Mouse (Mus musculus) kidney, postnatal 4 days (tissue): ENCODE results near the gene Mrpl41.
"Not testable (repeated sequence)": the region's sequence is repeated elsewhere in the genome, so short reads cannot be mapped to it uniquely, and the experiment has no call there.

Source experiments
- DNase-seq, 2 experiments: peaks; one replicate each; pipeline ENCODE4 v3.0.0; 2021; ENCODE audit warnings: mixed read lengths in 2 of 2

The Mrpl41 gene

DNA sequence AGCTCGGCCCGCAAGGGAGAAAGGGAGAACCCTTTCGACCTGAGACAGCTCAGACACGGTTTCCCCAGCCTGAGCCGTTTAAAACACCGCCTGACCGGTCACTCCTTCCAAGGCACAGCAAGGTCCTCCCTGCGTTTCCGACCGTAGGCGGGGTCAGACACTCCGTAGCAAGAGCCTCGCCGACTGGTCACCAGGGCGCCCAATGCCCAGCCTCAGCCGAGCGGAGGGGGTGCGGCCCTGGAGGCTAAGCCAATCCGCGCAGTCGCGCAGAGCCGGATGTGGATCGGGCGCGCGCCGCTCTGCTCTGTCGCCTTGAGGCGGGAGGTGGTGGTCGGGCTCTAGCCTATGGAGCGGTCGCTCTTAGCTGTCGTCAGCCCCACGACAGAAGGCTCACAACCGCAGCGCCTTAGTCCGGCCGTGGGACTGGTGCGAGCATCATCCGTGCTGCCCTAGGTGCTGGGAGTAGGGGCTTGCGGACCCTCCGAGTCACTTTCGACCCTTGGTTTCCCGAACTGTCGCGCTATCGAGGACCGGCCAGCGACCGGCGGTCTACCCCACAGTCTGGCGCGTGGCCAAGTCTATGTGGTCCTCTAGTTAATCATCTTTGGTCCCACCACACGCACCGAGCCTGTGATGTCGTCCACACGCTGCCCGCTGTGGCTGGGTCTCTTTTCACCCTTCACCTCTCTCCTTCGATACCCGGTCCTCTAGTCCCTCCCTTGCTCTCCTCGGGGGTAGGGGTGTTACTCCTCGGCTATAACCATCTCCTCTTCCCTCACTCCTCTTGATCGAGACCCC is at the start of gene Mrpl41:
Mrpl41 (minus strand) TSS at position 193 of the 798 bp plus-strand sequence.
- DNase-seq, result peak; percentile 97 to 99

DNA sequence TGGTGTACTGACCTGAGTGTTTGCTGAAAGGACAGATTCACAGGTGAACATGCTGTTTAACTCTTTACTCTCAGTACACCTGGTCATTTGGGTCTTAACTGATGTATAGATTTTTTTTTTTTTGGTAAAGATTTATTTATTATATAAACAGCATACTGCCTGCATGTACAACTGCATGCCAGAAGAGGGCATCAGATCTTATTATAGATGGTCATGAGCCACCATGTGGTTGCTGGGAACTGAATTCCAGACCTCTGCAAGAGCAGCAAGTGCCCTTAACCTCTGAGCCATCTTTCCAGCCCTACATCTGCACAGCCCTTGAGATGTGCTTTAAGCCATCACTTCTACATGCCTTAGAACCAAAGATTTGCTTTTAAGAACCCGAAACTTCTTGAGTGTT is 47.8 kb upstream of the Mrpl41 start:
- DNase-seq, result no peak

DNA sequence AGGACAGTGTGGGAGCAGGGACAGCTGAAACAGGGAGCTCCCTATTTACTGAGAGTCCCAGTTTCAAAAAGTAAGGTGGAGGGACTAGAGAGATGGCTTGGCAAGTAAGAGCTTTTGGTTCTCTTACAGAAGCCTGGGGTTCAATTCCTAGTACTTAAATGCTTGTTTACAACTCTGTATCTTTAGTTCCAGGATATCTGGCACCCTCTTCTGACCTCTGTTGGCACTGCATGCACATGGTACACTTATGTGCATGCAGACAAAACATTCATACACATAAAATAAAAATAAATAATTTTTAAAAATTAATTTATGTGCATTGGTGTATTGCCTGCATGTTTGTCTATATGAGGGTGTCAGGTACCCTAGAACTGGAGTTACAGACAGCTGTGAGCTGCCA is 33.4 kb upstream of the Mrpl41 start:
- peak in 1 of 2 experiments; percentile 15 for DNase-seq

DNA sequence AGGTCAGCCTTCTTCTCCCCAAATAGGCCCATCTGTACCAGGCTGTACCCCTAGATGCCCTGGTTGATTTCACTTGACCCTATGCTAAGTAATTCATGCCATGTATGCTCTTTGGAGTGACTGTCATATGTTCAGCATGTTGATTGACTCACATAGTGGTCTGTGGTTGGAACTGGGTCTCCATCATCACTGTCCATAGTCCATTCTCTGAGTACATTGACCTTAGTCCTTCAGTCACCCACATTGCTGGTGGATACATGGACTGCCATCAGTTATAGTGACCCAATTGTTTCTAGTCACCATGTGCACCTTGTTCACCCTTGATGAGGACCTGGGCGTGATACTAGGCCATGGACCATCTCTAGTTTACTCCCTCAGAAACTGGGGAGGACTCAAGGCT is 31.9 kb upstream of the Mrpl41 start:
- DNase-seq, result no peak

DNA sequence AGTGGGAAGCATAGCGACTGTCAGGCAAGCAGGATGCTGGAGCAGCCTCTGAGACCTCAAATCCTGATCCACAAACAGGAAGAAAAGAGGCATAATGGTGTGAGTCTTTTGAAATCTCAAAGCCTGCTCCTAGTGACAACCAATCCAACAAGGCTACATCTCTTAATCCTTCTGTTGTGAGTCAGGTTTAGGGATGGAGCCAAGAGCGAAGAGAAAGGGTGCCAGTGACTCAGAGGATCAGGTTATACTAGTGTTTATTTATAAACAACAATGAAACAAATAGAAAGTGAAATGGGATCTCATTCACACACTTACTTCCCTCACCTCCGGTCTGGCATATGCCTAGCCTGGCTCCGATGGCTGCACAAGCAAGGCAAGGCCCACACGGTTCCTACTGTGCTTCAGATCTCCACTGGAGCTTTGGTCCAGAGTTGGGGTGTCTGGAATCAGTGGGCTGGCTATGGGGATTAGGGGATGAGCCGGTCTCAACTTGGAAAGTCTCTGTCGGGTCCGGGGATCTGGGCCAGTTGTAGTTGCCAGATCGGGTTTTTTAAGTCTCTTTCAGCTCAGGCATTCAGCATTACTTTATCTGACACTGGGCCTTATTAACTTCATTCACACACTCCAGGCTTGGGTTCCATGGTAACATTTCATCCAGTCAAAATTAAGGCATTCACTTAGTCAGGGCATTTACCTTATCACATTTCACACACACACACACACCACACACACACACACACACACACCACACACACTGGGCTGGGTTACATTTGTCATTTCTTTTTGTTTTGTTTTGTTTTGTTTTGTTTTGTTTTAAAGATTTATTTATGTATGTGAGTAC is 29.3 kb upstream of the Mrpl41 start:
- no peak for DNase-seq

DNA sequence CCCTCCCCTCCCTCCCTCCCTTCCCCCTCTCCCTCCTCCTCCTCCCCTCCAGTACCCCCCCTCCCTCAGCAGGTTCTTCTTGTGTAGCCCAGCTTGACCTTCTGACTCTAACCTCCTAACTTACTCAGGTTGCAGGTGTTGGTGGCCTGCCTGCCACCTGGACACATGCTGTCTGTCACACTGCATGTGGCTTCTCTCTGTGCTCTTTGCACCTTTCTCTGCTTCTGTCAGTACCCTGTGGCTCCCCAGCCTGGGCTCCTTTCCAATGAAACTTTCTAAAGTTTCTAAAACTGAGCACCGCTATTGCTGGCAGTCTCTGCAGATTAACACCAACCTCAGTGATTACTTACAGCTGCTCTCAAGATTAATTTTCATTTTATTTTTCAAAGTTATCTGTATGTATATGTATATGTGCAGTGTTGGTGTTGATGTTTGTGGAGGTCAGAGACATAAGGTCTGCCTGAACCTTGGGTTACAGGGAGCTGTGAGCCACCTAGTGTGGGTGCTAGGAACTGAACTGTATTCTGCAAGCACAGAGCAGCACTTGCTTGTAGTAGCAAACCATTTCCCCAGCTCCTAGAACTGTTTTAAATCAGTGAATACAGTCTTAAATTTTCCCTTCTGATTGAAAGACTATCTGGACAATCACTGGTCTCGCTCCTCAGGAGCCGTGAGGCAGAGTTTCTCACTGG is 25.8 kb upstream of the Mrpl41 start:
- peak; percentile 59 to 66 for DNase-seq

DNA sequence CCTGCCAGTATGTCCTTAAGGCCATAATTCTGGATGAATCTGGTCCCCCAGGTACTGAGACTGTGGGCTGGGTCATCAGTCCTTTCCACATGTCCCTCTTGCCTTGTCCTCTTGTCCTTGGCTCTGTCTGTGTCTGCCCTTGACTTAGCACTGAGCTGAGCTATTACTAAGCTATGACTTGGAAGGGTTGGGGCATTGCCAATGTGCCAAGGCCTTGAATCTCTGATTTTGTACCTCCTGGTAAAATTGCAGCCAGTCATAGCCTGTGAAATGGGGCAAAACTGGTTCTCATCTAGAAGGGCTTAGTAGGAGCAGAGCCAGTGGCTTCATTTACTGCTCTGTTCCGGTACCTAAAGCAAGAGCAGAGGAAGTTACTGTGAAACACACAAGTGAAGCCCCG is 21.6 kb upstream of the Mrpl41 start:
- no peak for DNase-seq

DNA sequence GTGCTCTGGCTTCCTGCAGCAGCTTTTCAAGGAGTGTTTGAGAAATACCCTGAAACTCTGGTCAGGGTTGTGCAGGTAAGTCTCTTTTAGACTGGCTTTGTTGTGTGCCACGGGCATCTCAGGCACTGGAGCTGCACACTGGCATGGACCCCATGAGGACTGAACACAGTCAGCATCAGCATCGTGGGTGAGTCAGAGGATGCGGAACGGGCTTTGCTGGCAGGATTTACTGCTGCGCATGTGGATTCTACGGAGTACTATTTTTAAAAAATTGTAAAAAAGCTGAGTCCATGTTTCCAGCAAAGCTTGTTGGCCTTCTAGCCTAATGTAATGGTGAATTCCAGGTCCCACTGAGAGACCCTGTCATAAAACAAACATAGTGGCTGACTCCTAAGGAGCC is 20.4 kb upstream of the Mrpl41 start:
- DNase-seq, result no peak

DNA sequence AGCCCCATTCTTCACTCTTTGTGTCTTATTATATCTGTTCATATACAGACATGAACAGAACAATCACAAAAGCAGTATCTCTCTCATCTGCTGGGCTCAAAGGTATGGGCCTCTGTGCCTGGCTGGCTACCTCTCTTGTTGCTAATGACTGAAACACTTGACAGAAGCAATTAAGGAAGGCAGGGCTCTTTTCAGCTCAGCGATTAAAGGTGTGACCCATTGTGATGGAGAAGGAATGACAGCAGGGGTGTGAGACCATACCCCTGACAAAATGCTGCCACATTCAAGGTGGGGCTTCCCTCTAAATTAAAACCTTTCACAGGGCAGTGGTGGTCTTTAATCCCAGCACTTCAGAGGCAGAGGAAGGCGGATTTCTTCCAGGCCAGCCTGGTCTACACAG is 12.9 kb upstream of the Mrpl41 start:
- DNase-seq, result no peak

DNA sequence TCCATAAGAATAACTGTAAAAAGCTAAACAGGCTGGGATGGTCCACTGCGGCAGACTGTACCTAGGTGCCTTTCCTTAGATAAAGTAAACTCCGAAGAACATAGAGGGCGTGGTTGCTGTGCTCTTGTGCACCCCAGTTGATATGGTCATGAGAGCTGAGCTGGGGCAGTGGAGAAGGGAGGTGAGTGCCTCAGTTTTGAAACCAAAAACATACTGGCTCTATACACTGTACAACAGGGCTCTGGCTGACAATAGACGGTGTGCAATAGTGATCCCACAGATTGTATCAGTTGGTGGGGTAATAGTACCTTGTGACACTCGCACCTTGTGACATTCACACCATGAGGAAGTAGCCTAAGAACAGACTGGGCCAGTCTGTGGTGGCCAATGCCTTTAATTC is 2.1 kb upstream of the Mrpl41 start:
- no peak for DNase-seq

DNA sequence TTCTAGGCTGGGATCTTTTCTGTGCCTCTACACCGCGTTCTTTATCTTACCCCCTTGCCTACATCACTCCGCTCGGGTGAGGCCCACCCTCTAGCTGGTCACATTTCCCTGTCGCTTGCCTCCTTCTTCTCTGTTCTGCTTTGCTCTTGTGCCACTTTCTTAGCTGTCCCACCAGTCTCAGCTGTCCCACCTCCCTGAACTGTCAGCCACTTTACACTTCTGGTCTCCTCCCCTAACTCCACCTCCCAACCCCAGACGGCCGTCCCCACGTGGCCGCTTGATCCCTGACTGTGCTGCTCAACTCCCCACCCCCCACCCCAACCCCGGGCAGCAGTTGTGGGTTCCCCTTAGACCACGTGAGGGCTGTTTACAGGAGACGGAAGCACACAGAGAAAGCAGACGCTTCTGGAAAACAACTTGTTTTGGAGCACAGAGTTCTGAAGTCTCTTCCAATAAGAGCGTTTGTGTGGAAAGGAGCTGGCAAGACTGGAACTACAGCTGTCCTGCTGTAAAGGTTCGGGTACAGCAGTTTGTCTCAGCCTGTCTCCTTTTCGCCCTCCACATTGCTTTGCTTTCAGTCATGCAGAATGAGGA is 903 bp upstream of the Mrpl41 start, which contains the start of gene Pnpla7:
Pnpla7 (plus strand) TSS at position 330 of the 594 bp plus-strand sequence.
- peak; percentile 81 to 88 for DNase-seq

DNA sequence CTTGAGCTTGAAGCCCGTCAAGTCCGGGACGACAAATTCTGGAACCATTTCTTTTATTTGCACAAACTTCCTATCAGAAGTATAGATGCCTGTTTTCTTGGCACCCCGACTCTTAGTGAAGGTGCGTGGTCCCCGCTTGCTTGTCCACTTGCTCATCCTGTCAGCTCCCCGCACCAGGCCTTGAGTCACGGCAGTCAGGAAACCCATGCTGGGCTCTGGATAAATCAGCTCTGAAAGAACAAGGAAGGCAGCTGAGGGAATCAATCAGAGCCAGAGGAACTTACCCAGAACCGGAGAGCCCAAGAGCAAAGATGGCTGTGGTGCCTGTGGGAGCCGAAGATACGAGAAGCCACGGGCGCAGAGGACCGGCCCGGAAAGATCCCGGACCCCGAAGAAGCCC is 446 bp downstream of the Mrpl41 start:
- not testable (repeated sequence) for DNase-seq

DNA sequence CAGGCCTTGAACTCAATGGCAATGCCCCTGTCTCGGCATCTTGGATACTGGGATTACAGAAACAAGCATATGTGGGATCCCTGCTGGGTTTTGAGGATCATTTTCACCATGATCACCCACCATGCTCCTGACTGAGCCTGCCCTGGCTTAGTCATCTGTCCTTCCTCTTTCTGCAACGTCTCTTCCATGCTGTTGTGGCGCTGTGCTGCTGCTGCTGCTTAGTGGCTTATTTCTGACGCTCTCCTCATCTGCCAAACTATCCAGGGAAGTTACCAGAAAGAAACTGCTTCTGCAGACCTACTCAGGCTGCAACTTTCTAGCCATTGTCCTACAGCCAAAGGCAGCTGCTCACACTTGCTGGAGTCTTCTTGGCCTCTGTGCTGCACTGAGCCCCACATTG is 4.5 kb downstream of the Mrpl41 start:
- DNase-seq, result no peak

DNA sequence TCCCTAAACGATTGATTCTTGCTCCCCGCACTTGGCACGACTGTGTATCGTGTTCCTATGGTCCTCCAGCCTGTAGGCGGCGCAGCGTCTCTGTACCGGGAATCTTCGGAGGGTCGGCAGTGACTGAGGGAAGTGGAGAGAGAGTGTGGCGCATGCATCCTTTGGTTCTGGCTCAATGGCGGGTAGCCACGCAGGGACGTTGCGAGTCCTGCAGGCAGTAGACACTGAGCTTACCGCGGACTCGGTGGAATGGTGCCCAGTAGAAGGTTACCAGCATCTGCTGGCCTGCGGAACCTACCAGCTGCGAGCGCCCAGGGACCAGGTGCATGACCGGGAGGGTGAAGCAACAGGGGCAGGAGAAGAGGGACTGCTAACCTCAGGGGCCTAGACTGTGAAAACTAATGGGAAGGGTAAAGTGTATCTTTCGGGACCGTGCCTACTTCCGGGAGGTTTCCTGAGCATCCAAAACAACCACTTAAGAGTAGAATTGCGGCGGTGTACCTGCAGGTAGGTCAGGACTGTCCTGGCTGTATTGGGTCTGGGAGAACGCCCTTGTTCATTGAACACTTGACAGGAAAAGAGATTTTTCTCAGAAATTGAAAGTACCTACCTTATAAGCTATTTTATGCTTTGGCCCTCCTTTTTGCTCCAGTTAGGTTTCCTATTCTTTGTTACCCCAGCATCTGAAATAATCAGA is 12.4 kb downstream of the Mrpl41 start, which contains the start of gene Dph7:
Dph7 (plus strand) TSS at position 97 of the 697 bp plus-strand sequence.
- DNase-seq, result peak; percentile 93 to 94

DNA sequence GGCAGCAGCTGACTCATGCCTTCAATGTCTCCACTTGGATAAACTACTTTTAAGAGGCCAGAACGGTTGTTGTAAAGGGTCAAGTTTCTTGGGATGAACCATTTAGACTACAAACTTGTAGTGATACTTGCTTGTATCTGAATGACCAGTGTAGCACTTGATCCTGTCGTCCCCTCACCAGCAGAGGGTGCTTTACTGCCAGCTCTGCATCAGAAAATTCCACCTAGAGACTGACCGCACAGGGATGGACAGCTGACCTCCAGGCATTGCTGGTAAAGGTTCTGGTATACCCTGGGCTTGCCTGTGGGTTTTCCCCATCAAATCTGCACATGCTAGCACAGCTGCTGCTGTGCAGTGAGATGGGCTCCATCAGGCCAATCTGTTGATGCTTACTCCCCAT is 14.0 kb downstream of the Mrpl41 start:
- DNase-seq, result peak; percentile 43 to 63

DNA sequence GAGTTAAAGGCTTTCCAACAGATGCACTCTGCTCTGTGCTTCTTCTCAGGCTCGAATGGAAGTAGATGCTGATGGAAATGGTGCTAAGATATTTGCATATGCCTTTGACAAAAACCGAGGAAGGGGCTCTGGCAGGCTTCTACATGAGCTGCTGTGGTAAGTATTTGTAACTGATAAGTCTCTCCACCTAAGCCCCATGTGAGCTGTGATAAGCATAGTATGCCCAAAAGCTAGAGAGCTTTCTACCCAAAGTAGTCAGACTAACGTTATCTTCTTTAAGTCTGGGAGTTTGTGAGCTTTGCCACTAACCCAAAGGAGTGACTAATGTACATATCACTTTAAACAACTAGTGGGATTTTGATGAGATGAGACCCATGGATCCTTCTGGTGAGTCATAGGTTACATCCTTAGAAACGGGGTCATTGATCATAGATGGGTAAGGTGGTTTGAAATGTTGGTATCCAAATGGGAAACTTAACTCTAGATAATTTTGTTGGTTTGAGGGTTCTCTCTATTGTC is 22.3 kb downstream of the Mrpl41 start:
- DNase-seq, result no peak

DNA sequence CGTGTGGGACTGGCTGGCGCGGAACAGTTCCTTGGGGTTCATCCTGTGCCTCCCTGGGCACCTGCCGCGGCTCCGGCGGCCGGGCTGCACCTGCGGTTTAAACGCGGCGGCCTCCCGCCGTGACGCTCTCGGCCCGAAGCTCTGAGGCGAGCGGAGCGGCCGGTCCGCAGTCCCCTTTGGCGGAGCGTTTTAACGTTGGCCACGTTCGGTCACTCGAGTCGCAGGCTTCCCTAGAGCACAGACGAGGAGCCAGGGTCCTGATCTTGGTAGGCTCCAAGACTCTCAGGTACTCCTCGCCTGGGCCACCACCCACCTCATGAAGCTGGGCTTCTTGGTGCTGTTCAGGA is 24.7 kb downstream of the Mrpl41 start:
- no peak for DNase-seq

DNA sequence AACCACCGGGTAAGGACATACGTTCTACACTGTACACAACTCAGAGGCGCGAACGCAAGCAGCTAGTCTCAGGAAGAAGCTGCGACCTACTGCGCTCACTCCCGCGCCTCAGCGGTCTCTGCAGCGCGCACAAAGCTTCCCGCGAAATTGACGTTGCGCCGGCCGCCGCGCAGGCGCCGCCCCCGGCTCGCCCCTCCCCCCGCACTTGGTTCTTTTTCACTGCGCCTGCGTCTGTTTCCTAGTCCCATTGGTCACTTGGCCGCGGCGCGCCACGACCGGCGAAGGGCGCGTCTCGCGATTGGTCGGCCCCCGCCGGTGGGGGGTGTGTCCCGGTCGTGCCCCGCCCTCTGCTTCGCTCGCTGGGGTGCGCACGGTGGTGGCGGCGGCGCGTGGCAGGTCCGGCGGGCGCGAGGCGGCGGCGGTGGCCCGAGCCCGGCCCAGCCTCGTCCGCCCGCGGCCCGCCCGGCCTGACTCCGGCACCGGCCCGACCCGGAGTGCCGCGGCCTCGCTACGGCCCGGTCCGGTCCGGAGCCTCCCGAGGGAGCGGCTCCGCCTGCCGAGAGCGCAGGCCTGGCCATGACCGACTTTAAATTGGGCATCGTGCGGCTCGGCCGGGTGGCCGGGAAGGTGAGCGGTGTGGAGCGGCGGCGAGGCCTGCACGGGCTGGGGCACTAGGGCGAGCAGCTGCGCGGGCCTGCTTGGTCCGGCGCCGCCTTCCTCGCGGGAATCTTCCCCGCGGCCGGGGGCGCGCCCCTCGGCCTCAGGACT is 25.3 kb downstream of the Mrpl41 start, which contains the start of gene Zmynd19:
Zmynd19 (plus strand) TSS at position 372 of the 768 bp plus-strand sequence.
- DNase-seq, result peak; percentile 99

DNA sequence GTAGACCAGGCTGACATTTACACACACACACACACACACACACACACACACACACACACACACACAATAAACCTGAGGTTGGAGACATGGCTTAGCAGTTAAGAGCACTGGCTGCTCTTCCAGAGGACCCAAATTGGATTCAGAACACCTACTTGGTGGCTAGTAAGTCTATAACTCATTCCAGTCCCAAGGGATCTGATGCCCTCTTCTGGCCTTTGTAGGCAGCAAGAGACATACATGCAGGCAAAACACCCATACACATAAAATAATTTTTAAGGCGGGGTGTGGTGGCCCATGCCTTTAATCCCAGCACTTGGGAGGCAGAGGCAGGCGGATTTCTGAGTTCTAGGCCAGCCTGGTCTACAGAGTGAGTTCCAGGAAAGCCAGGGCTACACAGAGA is 30.6 kb downstream of the Mrpl41 start:
- DNase-seq, result peak; percentile 36 to 56

DNA sequence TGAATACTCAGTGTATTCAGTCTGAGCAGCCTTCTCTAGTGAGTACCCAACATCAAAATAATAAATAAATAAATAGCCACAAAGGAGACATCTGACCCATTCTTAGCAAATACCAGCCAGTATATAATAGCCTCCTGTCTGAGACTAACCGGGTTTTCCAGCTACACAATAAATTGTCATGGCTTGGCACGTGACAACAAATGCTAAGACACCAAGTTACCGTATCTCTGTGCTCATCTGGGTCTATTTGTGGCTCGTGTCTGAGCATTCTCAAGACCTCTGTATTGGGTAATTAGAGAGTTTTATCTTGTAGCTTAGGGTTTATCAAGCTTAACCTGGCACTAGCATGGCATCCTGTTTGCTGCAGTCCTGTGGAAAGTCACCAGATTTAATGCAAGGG is 32.8 kb downstream of the Mrpl41 start:
- DNase-seq, result no peak
